Comparison of ENCODE assay signal across 19 mouse cellular contexts in the genomic region with DNA sequence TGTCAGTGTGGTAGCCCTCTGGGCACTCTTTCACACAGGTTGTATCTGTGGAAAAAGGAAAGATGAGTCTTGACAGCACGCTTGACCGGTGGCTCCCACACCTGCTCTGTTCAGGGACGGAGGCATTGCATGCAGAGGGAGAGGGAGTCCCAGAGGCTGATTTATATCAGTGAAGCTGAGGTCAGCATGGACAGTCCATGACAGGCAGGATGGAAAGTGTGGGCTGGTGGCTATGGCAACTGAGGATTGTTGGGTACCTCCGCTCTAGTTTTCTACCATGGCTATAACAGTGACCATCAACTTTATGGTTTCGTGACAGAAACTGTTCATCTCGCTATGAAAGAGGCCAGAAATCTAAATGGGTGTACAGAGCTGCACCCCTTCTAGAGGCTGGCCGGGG. TPM values are rescaled to one million over a fixed set of nuclear protein-coding genes. Genes with fewer than 3 reads are reported as not detected.
A peak's percentile ranks its signal among the peaks of the same experiment; 100 is the strongest.
DNase-seq lines count a peak whose midpoint lies in the region; ATAC-seq and TF ChIP-seq lines count a peak whose summit lies in the region.
"Had no signal": no experiment of that assay in that cellular context is flagged by ENCODE, and none has a peak within 500 bp of the region (broad histone marks: within the 10 kb centered on the region; RNA-seq: fewer than 3 reads in every experiment).

No protein-coding gene starts in this region.

- no peak for TF ChIP-seq CTCF in midbrain, postnatal 0 days (IDR thresholded peaks at IDR 0.05)

- H3K27me3 ChIP-seq in heart, embryonic 11.5 days (ENCODE audit: control insufficient read depth, insufficient read depth, low read length) = no peaks in the 10 kb centered on the region
- no peaks in the 10 kb centered on the region for H3K27me3 ChIP-seq in kidney, embryonic 14.5 days (ENCODE audit: control insufficient read depth, insufficient read depth, low read length)
- no peaks in the 10 kb centered on the region for H3K27me3 ChIP-seq in midbrain, postnatal 0 days (ENCODE audit: insufficient read depth, low read length)
- H3K27me3 ChIP-seq in midbrain, embryonic 15.5 days (replicated peaks) = no peaks in the 10 kb centered on the region
- H3K27me3 ChIP-seq: CH12.LX; hindbrain, embryonic 13.5 days; intestine, embryonic 15.5 days had no signal

- no peak overlapping the region for H3K27ac ChIP-seq in heart, embryonic 11.5 days (ENCODE audit: low read depth, low read length)
- H3K27ac ChIP-seq in kidney, embryonic 14.5 days (ENCODE audit: low read depth, low read length) = no peak overlapping the region
- no peak overlapping the region for H3K27ac ChIP-seq in midbrain, postnatal 0 days (ENCODE audit: low read depth, low read length)
- H3K27ac ChIP-seq in midbrain, embryonic 15.5 days = no peak overlapping the region
- H3K27ac ChIP-seq: forebrain, embryonic 10.5 days; heart, adult 2 months; heart, embryonic 10.5 days; hindbrain, embryonic 13.5 days; intestine, embryonic 15.5 days had no signal

- no peaks in the 10 kb centered on the region for H3K4me1 ChIP-seq in heart, embryonic 11.5 days (ENCODE audit: control insufficient read depth, insufficient read depth, low read length)
- no peaks in the 10 kb centered on the region for H3K4me1 ChIP-seq in kidney, embryonic 14.5 days (ENCODE audit: control insufficient read depth, insufficient read depth, low read length)
- no peaks in the 10 kb centered on the region for H3K4me1 ChIP-seq in midbrain, postnatal 0 days (ENCODE audit: insufficient read depth, low read length)
- no peaks in the 10 kb centered on the region for H3K4me1 ChIP-seq in midbrain, embryonic 15.5 days
- H3K4me1 ChIP-seq: forebrain, embryonic 10.5 days; heart, embryonic 10.5 days; hindbrain, embryonic 13.5 days; intestine, embryonic 15.5 days had no signal

- ATAC-seq in heart, embryonic 11.5 days (replicated peaks; ENCODE audit: insufficient number of reproducible peaks, low FRiP score, low TSS enrichment) = no peak
- ATAC-seq in kidney, embryonic 14.5 days (ENCODE audit: low FRiP score, low TSS enrichment) = peak; percentile 62; the same call in 1 of the 2 replicates
- ATAC-seq in midbrain, postnatal 0 days (ENCODE audit: low FRiP score) = 0 out of 2 replicates have a peak, but pooled peaks have one; percentile 34
- ATAC-seq in midbrain, embryonic 15.5 days (replicated peaks) = no peak
- ATAC-seq: forebrain, embryonic 14.5 days; intestine, embryonic 15.5 days; Patski had no signal

- WGBS in heart, embryonic 11.5 days (ENCODE audit: insufficient replicate concordance) = 80% methylated on average over 7 of the region's 7 CpGs
- 62% methylated on average over 7 of the region's 7 CpGs for whole genome bisulfite sequencing in kidney, embryonic 14.5 days
- 93% methylated on average over 7 of the region's 7 CpGs for WGBS in midbrain, postnatal 0 days
- 96% methylated on average over 7 of the region's 7 CpGs for WGBS in midbrain, embryonic 15.5 days

- H3K9ac ChIP-seq in heart, embryonic 11.5 days (ENCODE audit: low read depth, low read length) = no peak overlapping the region
- H3K9ac ChIP-seq in kidney, embryonic 14.5 days (ENCODE audit: low read depth, low read length) = no peak overlapping the region
- no peak overlapping the region for H3K9ac ChIP-seq in midbrain, postnatal 0 days (replicated peaks; ENCODE audit: low read length, poor library complexity, severe bottlenecking)
- no peak overlapping the region for H3K9ac ChIP-seq in midbrain, embryonic 15.5 days
- H3K9ac ChIP-seq: hindbrain, embryonic 13.5 days; intestine, embryonic 15.5 days had no signal

- H3K9me3 ChIP-seq in heart, embryonic 11.5 days (replicated peaks; ENCODE audit: control insufficient read depth, low read length) = no peaks in the 10 kb centered on the region
- no peaks in the 10 kb centered on the region for H3K9me3 ChIP-seq in kidney, embryonic 14.5 days (ENCODE audit: control insufficient read depth, low read length)
- H3K9me3 ChIP-seq in midbrain, postnatal 0 days (ENCODE audit: low read length) = no peaks in the 10 kb centered on the region
- H3K9me3 ChIP-seq in midbrain, embryonic 15.5 days = no peaks in the 10 kb centered on the region
- H3K9me3 ChIP-seq: forebrain, embryonic 10.5 days; G1E; heart, embryonic 10.5 days; hindbrain, embryonic 13.5 days; intestine, embryonic 15.5 days had no signal

- H3K4me2 ChIP-seq in heart, embryonic 11.5 days = no peak overlapping the region
- H3K4me2 ChIP-seq in kidney, embryonic 14.5 days (replicated peaks; ENCODE audit: low read depth, low read length) = no peak overlapping the region
- H3K4me2 ChIP-seq in midbrain, postnatal 0 days (ENCODE audit: low read depth, low read length, poor library complexity, severe bottlenecking) = no peak overlapping the region
- no peak overlapping the region for H3K4me2 ChIP-seq in midbrain, embryonic 15.5 days
- H3K4me2 ChIP-seq: hindbrain, embryonic 13.5 days; intestine, embryonic 15.5 days had no signal

- no peak overlapping the region for H3K4me3 ChIP-seq in heart, embryonic 11.5 days (ENCODE audit: low read depth, low read length)
- no peak overlapping the region for H3K4me3 ChIP-seq in kidney, embryonic 14.5 days (ENCODE audit: low read length)
- H3K4me3 ChIP-seq in midbrain, postnatal 0 days (ENCODE audit: low read depth, low read length) = no peak overlapping the region
- no peak overlapping the region for H3K4me3 ChIP-seq in midbrain, embryonic 15.5 days
- H3K4me3 ChIP-seq: forebrain, embryonic 10.5 days; heart, adult 2 months; heart, embryonic 10.5 days; hindbrain, embryonic 13.5 days; intestine, embryonic 15.5 days had no signal

- DNase-seq in heart, adult 11 months = peak; percentile 83
- no peak for DNase-seq in kidney, postnatal 10 days
- no peak for DNase-seq in midbrain, postnatal 0 days (ENCODE audit: low spot score)
- DNase-seq: adrenal gland, postnatal 10 days; adrenal gland, postnatal 36 days; B cell, adult 2 months; gastrocnemius, postnatal 25 days; heart, adult 2 months had no signal

- H3K36me3 ChIP-seq in heart, embryonic 11.5 days (ENCODE audit: control insufficient read depth, insufficient read depth, low read length) = no peaks in the 10 kb centered on the region
- no peaks in the 10 kb centered on the region for H3K36me3 ChIP-seq in kidney, embryonic 14.5 days (ENCODE audit: control insufficient read depth, insufficient read depth, low read length)
- H3K36me3 ChIP-seq in midbrain, postnatal 0 days (ENCODE audit: insufficient read depth, low read length) = no peaks in the 10 kb centered on the region
- no peaks in the 10 kb centered on the region for H3K36me3 ChIP-seq in midbrain, embryonic 15.5 days (replicated peaks)
- H3K36me3 ChIP-seq: forebrain, embryonic 10.5 days; G1E; heart, embryonic 10.5 days; hindbrain, embryonic 13.5 days; intestine, embryonic 15.5 days had no signal

RNA-seq across cellular contexts. Expression of gene Rfk, which starts 58.2 kb away (rescaled TPM):
- 60.4 and 61.3 TPM in 2 replicates for polyA plus RNA-seq in heart, embryonic 11.5 days (2014; fragmentation: Nextera tagmentation; extraction: Ambion mirVana)
- 55.2 and 77.2 TPM in 2 replicates for polyA plus RNA-seq in kidney, embryonic 14.5 days (2014; fragmentation: Nextera tagmentation; extraction: Ambion mirVana)
- 51.6 and 56.1 TPM in 2 replicates for total RNA-seq in midbrain, postnatal 0 days (2014; rRNA removed)
- polyA plus RNA-seq in midbrain, postnatal 0 days (2015; fragmentation: Nextera tagmentation; extraction: Ambion mirVana) = 75.8 and 84.9 TPM in 2 replicates
- 63.6 and 72.6 TPM in 2 replicates for polyA plus RNA-seq in midbrain, embryonic 15.5 days (2015; fragmentation: Nextera tagmentation; extraction: Ambion mirVana)

Comparison
In these comparisons a context has a peak if more than half of its experiments do, and no peak if none do; other contexts are left out.
1. ATAC-seq: peak in kidney, embryonic 14.5 days (single experiment) and midbrain, postnatal 0 days (single experiment); none in heart, embryonic 11.5 days (single experiment) and midbrain, embryonic 15.5 days (single experiment).